Mouse (Mus musculus): Measurements from ENCODE around the gene 1700029F12Rik. TPM values are rescaled to one million over a fixed set of nuclear protein-coding genes. Genes with fewer than 3 reads are reported as not detected.
A peak's percentile ranks its signal among the peaks of the same experiment; 100 is the strongest.

The 1700029F12Rik gene
- polyA plus RNA-seq (2015; fragmentation: Nextera tagmentation; extraction: Ambion mirVana): not detected in 2 replicates

DNA sequence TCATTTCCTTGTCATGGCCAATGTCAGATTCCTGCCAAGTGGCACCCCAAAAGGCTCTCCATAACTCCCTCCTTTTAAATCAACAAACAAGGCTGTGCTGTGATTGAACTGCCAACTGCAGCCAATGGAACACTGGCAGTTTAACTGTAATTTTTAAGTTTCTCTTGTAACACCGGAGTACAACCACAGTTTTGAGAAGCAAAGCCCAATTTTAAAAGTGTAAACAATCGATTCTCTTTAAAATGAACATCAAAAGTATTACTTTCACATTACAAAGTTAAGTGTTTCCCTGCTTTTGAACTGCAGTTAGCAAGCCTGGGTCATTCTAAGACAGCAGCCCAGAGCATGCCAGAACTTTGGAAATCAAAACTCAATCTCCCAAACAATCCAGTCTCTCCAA, at the start of gene 1700029F12Rik:
Gene 1700029F12Rik, minus strand, starts transcription at position 101 of the 400 bp plus-strand sequence.
- H3K4me2 ChIP-seq: no peak within 1 kb of the TSS
- ATAC-seq: no peak
- H3K4me1 ChIP-seq: no peaks in the 10 kb centered on the region
- no peaks in the 10 kb centered on the region for H3K27me3 ChIP-seq
- WGBS: 87% methylated on average over 2 of the region's 2 CpGs
- H3K9me3 ChIP-seq (replicated peaks): no peaks in the 10 kb centered on the region
- H3K9ac ChIP-seq: no peak within 1 kb of the TSS
- H3K4me3 ChIP-seq: no peak within 1 kb of the TSS
- H3K36me3 ChIP-seq (ENCODE audit: poor library complexity, severe bottlenecking): no peaks in the 10 kb centered on the region
- H3K27ac ChIP-seq: no peak within 1 kb of the TSS

DNA sequence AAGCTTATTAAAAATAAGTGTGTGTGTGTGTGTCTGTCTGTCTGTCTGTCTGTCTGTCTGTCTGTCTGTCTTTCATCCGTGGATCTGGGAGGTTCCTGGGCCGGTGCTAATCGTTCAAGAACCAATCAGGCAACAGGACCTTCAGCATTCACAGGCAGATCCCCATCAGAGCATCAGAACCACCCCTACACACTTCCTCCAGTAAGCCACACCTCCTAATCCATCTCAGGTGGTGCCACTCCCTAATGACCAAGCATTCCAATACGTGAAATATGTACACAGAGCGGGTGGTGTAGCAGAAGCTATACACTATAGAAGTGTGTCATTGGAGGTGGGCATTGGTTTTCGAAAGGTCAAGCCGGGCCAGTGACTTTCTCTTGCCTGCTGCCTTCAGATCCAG, 48.3 kb upstream of the 1700029F12Rik start:
- H3K9me3 ChIP-seq (replicated peaks): no peaks in the 10 kb centered on the region
- H3K4me1 ChIP-seq: no peaks in the 10 kb centered on the region
- H3K36me3 ChIP-seq (ENCODE audit: poor library complexity, severe bottlenecking): no peaks in the 10 kb centered on the region
- no peak overlapping the region for H3K27ac ChIP-seq
- no peak overlapping the region for H3K4me2 ChIP-seq
- WGBS: 92% methylated on average over 7 of the region's 7 CpGs
- H3K9ac ChIP-seq: no peak overlapping the region
- ATAC-seq: no peak
- H3K27me3 ChIP-seq: no peaks in the 10 kb centered on the region
- no peak overlapping the region for H3K4me3 ChIP-seq

DNA sequence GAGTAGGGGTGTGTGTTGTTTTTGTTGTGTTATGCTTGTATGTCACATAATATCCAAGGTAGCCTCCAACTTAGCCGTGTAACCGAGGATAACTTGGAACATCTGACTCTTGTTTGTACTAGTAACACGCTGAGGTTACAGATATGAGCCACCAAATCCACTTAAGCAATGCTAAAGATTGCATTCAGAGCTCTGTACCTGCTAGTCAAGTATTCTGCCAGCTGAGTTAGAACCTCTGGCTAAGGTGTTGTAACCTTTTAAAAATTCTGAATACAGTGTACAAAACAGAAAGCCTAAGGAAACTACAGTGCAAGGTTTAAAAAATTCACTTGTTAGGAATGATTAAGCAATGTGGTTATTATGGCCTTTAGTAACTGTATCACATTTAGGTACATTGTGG, 46.5 kb upstream of the 1700029F12Rik start:
- Histone ChIP-seq H3K27me3 (no peaks in the 10 kb centered on the region), H3K4me1 (no peaks in the 10 kb centered on the region), H3K4me3 (no peak overlapping the region), H3K9ac (no peak overlapping the region), H3K27ac (no peak overlapping the region), H3K9me3 (replicated peaks) (no peaks in the 10 kb centered on the region), H3K4me2 (no peak overlapping the region), H3K36me3 (ENCODE audit: poor library complexity, severe bottlenecking) (no peaks in the 10 kb centered on the region)
- 95% methylated on average over 3 of the region's 3 CpGs for WGBS
- ATAC-seq: no peak

DNA sequence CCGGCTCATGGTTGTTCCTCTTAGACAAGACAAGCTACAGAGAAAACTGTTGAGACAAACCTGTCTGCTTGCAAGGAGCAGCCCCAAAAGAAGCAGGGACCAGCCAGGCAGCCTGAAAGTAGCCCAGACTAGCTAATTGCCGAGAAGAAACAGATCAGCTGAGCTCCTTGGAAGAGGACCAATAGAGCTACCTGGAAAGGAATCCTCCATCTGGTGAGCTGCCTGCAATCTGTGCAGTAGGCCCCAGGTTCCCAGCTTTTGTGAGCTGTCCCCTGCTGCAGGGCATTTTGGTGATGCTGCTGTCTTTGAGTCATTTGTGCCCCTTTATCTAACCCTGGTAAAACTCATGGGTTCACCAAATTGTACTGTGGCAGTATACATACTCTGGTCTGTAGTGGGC, 46.0 kb upstream of the 1700029F12Rik start:
- Histone ChIP-seq H3K9me3 (replicated peaks) (no peaks in the 10 kb centered on the region), H3K9ac (no peak overlapping the region), H3K4me1 (no peaks in the 10 kb centered on the region), H3K4me2 (no peak overlapping the region), H3K4me3 (no peak overlapping the region), H3K36me3 (ENCODE audit: poor library complexity, severe bottlenecking) (no peaks in the 10 kb centered on the region), H3K27ac (no peak overlapping the region), H3K27me3 (no peaks in the 10 kb centered on the region)
- WGBS: 80% methylated on average over 2 of the region's 2 CpGs
- no peak for ATAC-seq

DNA sequence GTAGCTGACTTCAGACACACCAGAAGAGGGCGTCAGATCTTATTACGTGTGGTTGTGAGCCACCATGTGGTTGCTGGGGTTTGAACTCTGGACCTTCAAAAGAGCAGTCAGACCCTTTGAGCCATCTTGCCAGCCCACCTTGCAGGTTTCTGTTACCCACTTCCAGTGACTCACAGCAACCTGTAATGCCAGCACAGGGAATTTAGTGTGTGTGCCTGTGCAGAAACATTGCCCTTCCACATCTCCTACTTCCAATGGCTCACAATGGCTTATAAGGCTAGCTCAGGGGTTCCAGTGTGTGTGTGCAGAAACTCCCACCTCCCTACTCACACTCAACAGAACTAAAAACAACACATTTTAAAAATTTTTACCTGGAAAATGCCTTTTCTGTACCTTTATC, 43.4 kb upstream of the 1700029F12Rik start:
- no peak overlapping the region for H3K4me3 ChIP-seq
- no peak overlapping the region for H3K9ac ChIP-seq
- WGBS: 96% methylated on average over 2 of the region's 2 CpGs
- ATAC-seq: no peak
- no peaks in the 10 kb centered on the region for H3K9me3 ChIP-seq (replicated peaks)
- no peaks in the 10 kb centered on the region; the same call in 1 of the 2 replicates for H3K27me3 ChIP-seq
- H3K4me2 ChIP-seq: no peak overlapping the region
- no peaks in the 10 kb centered on the region for H3K36me3 ChIP-seq (ENCODE audit: poor library complexity, severe bottlenecking)
- no peak overlapping the region for H3K27ac ChIP-seq
- no peaks in the 10 kb centered on the region for H3K4me1 ChIP-seq

DNA sequence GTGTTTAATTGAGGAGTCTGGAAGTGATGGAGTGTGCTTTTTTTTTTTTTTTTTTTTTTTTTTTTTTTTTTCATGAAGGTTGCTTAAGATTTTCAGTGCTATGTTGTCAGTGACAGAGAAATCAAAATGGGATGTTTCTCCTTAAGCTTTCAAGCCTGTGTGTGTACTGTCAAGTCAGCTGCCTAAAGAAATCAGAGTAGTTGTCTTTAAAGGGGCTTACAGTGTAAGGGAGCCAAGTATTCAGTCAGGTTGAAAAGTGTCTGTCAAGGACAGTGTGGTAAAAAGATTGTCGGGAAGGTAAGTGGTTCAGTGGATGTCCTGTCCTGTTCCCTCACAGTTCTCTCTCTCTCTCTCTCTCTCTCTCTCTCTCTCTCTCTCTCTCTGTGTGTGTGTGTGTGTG, 39.3 kb upstream of the 1700029F12Rik start:
- no peak overlapping the region for H3K4me3 ChIP-seq
- H3K36me3 ChIP-seq (ENCODE audit: poor library complexity, severe bottlenecking): no peaks in the 10 kb centered on the region
- no peak overlapping the region for H3K27ac ChIP-seq
- H3K27me3 ChIP-seq: peaks cover 13% of the 10 kb centered on the region
- no peak overlapping the region for H3K4me2 ChIP-seq
- H3K9ac ChIP-seq: no peak overlapping the region
- no peaks in the 10 kb centered on the region for H3K9me3 ChIP-seq (replicated peaks)
- peaks cover 3% of the 10 kb centered on the region; the same call in 1 of the 2 replicates for H3K4me1 ChIP-seq
- WGBS: 40% methylated on average over 1 of the region's 1 CpGs
- ATAC-seq: no peak

DNA sequence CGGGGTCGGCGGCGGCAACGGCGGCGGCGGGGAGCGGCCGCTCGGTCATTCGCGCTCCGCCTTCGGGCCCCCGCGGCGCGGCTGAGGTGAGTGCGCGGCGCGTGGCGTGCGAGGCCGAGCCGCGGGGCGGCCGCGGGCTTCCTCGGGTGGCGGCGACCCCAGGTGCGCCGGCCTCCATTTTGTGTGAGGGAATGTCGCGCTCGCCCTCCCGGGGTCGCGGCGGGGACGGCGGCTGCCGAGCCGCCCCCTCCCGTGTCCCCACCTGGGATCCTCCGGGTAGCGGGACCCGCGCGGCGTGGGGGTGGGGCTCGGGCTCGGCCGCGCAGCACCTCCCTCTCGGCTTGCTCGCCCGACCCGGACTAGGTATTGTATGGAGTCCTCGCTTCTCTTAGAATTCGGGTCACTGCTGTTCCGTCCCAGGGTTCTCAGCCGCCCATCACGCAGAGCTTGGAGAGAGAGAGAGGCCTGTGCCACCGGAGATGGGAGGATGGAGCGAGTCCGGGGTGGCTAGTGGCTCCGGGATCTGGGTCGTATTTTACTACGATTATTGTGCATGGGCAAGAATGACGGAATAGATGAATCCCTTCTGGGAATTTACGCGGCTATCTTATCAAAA, 37.6 kb upstream of the 1700029F12Rik start:
- 1% methylated on average over 57 of the region's 76 CpGs for WGBS

DNA sequence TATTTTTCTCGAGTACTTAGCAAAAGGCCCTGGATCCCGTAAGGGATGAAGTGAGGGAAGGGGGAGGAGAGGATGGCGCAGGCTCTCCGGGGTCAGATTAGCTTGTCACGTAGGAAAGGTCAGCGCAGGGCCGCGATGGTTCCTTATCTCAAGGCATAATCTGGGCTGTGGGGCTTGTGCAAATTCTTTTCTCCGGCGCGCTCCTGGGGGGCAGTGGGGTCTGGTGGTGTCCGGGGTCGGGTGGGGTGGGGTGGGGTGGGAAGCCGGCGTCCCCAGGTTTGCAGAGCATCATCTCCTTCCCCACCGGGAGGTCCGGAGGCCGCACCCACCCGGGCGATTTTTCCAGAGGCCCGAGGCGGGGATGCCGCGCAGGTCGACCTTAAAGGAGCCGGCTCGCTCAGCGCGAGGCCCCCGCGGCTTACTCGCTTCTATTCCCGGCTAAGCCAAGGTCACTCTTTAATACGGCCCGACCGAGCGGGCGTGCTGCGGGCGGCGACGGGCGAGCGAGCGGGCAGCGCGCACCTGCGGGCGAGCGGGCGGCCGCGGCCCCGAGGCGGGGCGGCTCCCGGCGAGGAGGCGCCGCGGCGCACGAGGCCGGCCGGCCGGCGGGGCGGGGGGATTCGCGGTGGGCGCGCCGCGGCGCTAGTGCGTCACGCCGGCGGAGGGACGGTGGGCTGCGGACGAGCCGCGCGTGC, 36.9 kb upstream of the 1700029F12Rik start:
- ATAC-seq: peak; percentile 85
- H3K36me3 ChIP-seq (ENCODE audit: poor library complexity, severe bottlenecking): no peaks in the 10 kb centered on the region
- H3K4me2 ChIP-seq: peak overlapping the region; percentile 86
- H3K4me1 ChIP-seq: peaks cover 8% of the 10 kb centered on the region; the same call in 1 of the 2 replicates
- H3K27ac ChIP-seq: peak overlapping the region; percentile 69
- H3K27me3 ChIP-seq: peaks cover 25% of the 10 kb centered on the region
- no peaks in the 10 kb centered on the region for H3K9me3 ChIP-seq (replicated peaks)
- H3K9ac ChIP-seq: peak overlapping the region; percentile 77
- under 1% methylated on average over 83 of the region's 85 CpGs for WGBS
- peak overlapping the region; percentile 71 for H3K4me3 ChIP-seq

More for the DNA sequence above, 37.6 kb upstream of the 1700029F12Rik start:
- peak overlapping the region; percentile 69 for H3K27ac ChIP-seq
- peak overlapping the region; percentile 71 for H3K4me3 ChIP-seq
- H3K36me3 ChIP-seq (ENCODE audit: poor library complexity, severe bottlenecking): no peaks in the 10 kb centered on the region
- peak overlapping the region; percentile 86 for H3K4me2 ChIP-seq
- H3K9ac ChIP-seq: peak overlapping the region; percentile 77
- peak; percentile 85 for ATAC-seq
- no peaks in the 10 kb centered on the region for H3K9me3 ChIP-seq (replicated peaks)
- H3K4me1 ChIP-seq: peaks cover 8% of the 10 kb centered on the region; the same call in 1 of the 2 replicates
- H3K27me3 ChIP-seq: peaks cover 23% of the 10 kb centered on the region

DNA sequence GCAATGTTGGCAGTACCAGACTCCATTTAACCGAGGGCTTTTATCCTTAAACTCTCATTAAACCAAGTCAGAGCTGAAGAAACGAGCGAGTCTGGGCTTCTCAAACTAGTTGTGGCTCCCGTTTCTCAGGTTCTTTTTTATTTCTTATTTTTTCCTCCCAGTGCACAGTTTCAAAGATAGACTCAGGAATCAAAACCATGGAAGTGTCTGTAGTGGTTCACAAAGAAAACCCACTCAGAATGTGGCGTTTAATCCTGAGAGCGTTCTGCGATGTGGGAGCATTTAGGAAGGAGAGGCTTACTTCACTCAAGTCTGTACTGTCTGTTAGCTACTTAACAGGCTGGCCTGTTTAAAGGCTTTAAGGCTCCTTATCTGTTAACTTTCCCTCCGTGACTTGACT, 34.0 kb upstream of the 1700029F12Rik start:
- no peak for ATAC-seq
- whole genome bisulfite sequencing: 24% methylated on average over 8 of the region's 8 CpGs
- H3K36me3 ChIP-seq (ENCODE audit: poor library complexity, severe bottlenecking): no peaks in the 10 kb centered on the region
- peaks cover 8% of the 10 kb centered on the region; the same call in 1 of the 2 replicates for H3K4me1 ChIP-seq
- no peak overlapping the region for H3K27ac ChIP-seq
- H3K27me3 ChIP-seq: peaks cover 25% of the 10 kb centered on the region
- no peak overlapping the region for H3K4me3 ChIP-seq
- H3K9ac ChIP-seq: no peak overlapping the region
- no peaks in the 10 kb centered on the region for H3K9me3 ChIP-seq (replicated peaks)
- no peak overlapping the region for H3K4me2 ChIP-seq

DNA sequence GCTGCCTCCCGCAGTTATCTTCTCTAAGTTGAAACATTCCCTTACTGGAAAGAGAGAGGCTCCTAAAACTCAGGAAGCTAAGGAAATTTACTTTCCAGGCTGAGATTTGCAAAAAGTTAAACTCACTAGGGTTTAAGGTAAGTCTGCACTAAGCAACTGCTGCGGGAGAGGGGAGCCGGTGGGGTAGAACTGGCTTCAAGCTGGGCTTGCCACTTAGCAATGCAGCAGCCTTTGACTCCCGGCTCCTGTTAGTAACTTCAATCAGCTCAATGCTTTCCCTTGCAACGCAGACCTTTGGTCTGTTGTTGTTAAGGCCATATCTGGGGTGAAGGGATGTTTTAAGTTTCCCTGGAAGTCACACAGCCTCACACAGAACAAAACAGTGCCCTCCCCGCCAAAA, 33.5 kb upstream of the 1700029F12Rik start:
- WGBS: 5% methylated on average over 6 of the region's 6 CpGs
- no peaks in the 10 kb centered on the region for H3K9me3 ChIP-seq (replicated peaks)
- no peak overlapping the region for H3K4me2 ChIP-seq
- ATAC-seq: no peak
- peaks cover 8% of the 10 kb centered on the region; the same call in 1 of the 2 replicates for H3K4me1 ChIP-seq
- no peaks in the 10 kb centered on the region for H3K36me3 ChIP-seq (ENCODE audit: poor library complexity, severe bottlenecking)
- no peak overlapping the region for H3K9ac ChIP-seq
- H3K4me3 ChIP-seq: no peak overlapping the region
- H3K27ac ChIP-seq: no peak overlapping the region
- H3K27me3 ChIP-seq: peaks cover 25% of the 10 kb centered on the region

DNA sequence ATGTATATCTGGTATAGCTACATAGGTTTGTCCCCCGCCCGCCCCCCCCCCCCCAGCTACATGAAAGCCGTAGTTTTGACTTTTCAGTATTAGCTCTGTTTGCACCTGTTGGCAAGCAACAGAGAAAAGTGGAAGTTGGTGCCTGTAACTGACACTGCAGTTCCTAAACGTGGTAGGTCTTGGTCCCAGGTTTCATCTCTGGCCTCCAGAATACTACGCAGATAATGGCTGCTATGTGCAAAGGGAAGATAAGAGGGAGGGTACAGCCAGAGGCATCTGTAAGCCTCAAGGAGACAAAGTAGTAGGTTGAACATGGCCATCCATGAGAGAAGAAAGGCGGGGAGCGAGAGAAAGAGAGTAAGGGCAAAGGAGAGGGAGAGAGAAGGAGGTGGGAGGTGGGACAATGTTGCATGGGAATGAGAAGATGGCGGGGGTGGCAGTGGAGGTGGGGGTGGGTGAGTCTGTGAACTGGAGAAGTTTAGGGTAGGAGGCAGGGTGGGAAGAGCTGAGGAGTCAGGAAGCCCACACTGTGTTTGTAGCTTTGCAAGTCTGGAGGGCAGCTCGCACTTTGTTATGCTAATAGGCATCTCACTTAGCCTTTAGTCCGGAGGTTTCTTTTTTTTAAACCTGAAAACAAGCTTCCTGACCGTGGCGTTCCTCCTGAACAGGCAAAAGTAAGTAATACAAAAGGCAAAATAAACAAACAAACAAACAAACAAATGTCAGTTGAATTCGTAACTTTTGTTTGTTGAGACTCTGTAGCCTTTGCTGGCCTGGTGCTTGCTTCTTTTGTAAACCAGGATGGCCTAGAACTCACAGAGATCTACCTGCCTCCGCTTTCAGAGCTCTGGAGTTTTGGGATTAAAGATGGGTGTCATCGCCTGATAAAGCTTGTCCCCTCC, 32.7 kb upstream of the 1700029F12Rik start, which contains the start of gene Fam169a:
Gene Fam169a, plus strand, starts transcription at position 638 of the 902 bp plus-strand sequence.
- Histone ChIP-seq H3K9me3 (replicated peaks) (no peaks in the 10 kb centered on the region), H3K9ac (no peak within 1 kb of the TSS), H3K4me3 (no peak within 1 kb of the TSS), H3K27ac (no peak within 1 kb of the TSS), H3K4me1 (0 out of 2 replicates have a peak, but pooled peaks cover 5% of the 10 kb centered on the region), H3K4me2 (no peak within 1 kb of the TSS), H3K36me3 (ENCODE audit: poor library complexity, severe bottlenecking) (no peaks in the 10 kb centered on the region), H3K27me3 (peaks cover 25% of the 10 kb centered on the region)
- ATAC-seq: no peak
- WGBS: 35% methylated on average over 15 of the region's 15 CpGs
